Mouse (Mus musculus): ENCODE results near the gene Uckl1.

Uckl1 gene

DNA sequence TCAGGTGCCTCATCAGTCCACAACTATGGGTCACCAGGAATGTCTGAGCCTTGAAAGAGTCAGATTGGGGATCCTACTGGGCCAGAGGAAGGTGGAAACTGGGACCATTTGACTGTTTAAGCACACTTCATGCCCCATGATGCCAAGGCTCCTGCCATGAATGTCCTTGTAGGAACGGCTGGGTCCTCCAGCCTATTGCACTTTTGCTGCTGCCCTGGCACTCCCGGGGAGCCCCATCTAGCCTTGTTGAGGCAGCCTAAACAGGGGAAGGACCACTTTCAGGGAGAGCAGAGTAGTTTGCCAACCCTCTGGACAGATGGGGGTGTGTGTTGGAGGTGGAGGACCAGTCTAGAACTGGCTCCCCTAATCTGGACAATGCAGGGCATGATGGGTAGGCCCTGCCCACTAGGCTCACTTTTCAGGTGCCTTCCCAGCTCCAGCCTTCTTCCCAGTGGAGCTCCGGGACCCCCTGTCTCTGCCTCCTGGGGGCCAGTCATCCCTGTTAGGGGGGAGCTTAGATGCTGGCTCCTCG, at the start of gene Uckl1:
Gene Uckl1, minus strand, starts transcription at position 482 of the 532 bp plus-strand sequence.
- no peak for DNase-seq (ENCODE audit: low spot score)

DNA sequence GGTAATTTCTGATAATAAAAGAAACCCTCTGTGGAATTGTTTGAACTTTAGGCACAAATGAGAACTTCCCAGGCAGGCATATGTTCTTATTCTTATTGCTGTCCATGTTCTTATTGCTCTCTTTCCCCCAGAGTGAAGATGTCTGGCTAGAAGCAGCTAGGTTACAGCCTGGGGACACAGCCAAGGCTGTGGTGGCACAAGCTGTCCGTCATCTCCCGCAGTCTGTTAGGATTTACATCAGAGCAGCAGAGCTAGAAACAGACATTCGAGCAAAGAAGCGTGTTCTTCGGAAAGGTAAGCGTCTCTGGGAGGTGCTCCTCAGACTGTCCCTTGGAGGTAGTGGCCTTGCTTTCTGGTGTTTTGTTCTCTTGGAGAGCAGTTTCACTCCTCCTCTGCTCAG, 47.9 kb upstream of the Uckl1 start:
- peak; percentile 15 for DNase-seq (ENCODE audit: low spot score)

DNA sequence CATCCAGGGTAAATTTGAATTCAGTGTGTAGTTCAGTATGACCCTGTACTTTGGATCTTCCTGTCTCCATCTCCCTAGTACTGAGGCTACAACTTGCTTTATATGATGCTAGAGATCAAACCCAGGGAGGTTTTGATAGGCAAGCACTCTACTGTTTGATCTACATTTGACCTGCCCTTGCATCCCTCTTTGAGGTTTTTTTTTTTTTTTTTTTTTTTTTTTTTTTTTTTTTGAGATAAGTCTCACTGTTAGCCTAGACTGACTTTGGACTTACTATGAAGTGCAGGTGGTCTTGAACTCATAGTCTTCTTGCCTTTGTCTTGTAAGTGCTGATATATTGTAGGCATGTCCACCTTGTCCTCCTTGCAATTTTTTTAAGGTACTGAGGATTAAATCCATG, 43.8 kb upstream of the Uckl1 start:
- no peak for DNase-seq (ENCODE audit: low spot score)

DNA sequence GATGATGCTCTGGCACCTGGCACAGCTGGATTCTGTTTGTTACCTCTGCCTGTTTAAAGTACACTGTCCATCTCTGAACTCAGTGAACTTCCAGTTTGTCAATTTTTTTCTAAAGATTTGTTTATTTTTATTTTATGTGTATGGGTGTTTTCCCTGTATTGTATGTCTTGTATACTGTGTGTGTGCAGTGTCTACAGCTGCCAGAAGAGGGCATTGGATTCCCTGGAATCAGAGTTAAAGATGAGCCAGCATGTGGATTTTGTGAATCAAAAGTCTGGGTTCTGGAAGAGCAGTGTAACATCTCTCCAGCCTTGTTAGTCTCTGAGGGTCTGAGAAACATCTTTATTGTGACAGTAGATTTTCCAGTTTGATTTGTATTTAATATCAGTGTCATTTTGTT, 38.7 kb upstream of the Uckl1 start:
- DNase-seq (ENCODE audit: low spot score): peak; percentile 30

DNA sequence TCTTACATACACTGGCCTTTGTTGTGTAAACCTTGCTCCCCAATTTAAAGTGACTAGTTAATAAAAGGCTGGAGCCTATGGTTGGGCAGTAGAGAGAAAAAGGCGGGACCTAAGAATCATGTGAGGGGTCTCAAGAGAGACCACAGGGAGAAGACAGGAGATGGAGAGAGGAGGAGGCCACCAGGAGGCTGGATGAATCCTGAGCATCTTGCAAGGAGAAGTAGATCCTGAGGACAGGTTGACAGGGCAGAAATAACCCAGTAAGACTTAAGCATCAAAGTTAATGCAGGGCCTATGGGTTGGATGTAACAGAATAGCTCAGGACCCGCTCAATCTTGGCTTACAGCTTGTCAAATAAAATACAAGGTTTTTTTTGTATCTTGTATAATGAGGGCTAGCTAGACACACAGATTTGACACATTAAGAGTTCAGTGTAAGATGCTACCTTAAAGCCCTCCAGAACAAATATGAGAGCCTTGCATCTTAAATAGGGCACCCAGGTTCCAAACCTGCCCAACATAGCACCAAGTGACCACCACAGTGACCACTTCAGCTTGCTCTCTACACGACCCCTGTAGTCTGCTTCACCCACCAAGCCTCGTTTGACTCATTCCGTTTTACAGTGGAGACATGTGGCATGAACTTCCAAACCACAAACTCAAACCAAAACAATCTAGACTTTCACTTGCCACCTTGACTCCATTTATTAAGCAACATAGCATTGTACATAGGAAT, 34.2 kb upstream of the Uckl1 start:
- no peak for DNase-seq (ENCODE audit: low spot score)

DNA sequence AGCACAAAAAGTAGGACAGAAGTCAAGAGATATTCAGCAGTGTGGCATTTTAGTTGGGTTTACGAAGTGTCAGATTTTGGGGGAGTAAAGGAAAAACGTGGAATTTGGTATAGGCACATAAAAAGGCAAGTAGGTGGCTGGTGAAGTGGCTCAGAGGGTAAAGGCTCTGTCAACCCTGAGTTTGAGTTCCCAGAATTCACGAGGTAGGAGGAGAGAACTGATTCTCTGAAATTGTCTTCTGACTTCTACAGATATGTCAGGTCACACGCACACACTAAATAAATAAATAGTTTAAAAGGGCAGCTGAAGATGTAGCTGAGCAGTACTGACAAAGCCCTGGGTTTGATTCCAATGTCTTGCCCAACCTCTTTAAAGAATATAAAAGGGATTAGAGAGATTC, 17.7 kb upstream of the Uckl1 start:
- DNase-seq (ENCODE audit: low spot score): no peak

DNA sequence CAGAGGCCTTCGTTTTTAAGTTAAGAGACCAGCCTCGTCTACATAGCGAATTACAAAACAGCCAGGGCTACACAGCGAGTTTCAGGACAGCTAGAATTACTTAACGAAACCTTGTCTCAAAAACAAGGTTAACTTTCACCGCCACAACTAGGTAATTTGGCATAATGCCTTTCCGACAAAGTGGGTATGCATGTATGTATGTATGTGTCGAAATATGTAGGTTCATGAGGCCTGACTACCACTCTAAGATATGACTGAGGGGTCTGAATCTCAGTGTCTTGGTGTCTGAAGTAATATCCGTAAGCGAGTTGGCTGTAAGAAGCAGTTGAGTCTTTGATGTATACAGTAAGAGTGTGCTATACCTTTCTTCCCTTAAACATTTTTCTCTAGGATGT, 17.1 kb upstream of the Uckl1 start:
- DNase-seq (ENCODE audit: low spot score): peak; percentile 11

DNA sequence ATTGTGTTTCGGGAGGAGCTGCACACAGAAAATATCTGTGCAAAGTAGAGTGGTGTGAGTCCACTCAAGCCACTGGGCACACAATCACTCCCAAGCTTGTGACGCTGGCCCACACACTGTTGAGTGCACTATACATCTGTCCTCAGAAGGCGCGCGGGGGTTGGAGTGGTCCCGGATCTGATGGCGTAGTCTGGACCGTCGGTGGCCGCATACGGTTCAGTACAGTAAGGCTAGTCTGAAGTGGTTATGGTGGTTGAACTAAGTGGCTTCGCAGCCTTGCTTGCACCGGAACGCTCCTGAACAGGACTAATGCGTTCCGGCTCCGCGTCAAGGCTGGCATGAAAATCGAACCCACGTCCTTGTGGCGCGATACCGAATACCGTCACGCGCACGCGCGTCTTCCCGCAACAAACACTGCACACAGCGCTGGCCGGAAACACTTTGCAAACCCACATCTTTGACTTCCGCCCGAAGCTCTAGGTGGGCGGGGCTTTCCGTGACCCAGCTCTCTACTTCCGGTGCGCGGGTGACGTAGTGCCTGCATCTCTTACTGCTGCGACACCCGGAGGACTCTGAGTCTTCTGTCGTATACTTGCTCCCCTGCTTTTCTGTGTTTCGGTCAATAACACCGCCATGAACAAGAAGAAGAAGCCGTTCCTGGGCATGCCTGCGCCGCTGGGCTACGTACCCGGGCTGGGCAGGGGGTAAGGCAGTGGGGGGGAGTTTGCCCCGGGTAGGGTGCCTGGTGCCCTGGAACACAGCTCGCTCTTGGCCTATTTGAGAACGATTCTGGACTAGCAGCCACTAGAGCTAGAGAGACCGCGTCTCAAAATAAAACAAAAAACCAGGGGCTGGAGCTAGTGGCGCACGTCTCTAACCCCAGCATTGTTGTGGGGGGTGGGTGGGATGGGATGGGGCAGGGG, 16.4 kb upstream of the Uckl1 start:
- DNase-seq (ENCODE audit: low spot score): peak; percentile 98

DNA sequence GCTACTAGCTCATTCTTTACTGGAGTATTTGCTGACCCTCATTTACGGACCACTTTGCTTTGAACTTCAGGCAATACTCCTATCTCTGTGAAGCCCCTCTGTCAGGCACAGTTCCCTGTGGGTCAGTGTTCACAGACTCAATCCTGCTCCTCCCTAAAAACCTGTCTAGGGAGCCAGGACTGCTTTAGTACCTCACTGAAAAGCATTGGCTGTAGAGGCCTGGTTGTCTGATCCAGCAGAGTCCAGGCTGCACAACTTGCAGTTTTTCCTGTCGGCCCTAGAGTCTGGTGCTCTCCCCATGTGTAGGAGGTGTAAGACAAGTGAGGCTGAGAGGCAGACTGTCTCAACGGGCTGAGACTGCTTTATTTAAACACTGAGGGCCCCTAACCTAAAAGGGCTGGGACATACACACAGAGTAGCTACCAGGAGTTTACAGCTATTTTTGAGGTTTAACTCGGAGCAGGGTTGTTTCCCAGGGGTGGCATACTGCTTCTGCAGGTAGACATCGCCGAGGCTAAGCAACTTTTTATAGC, 15.6 kb upstream of the Uckl1 start:
- DNase-seq (ENCODE audit: low spot score): peak; percentile 15

DNA sequence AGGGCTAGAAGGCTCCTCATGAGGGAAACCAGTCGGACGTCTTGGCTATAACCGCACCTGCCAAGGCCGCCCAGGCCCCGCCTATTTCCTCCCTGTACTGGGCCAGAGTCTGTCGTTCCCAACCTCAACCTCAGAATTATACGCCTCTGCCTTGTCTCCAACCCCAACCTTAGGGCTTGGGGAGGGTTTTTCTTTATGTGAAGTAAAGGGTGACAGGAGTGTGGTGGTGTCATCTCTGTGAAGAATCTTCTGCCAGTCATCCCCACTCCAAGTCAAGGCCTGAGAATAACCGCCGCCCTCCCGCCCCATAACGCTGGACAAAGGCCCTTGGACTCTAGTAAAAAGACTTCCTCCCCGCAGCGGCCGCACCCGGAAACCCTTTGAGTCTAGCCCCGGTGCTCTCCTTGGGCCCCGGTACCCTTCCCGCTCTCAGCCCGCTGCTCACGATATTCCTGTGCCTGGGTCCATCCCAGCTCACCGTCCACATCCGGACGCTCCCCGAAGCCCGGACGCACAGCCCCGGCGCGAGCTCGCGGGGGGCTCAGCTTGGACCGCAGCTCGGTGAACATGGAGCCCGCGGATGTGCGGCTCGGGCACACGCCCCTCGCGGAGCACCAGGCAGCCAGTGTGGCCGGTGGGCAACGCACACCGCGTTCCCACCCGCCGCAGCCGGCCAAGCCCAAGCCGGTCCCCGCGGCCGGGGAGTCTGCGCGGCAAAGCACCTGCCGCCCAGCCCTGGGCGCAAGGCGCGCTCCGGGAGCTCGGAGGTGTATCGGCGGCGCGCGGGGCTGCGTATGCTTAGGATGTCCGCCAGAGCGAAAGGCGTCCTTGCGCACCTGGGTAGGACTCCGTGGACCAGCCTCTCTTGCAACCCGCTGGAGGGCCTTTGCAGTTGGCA, 14.0 kb upstream of the Uckl1 start, which contains the start of gene Samd10:
Gene Samd10, minus strand, starts transcription at position 759 of the 898 bp plus-strand sequence.
- peak; percentile 54 for DNase-seq (ENCODE audit: low spot score)

DNA sequence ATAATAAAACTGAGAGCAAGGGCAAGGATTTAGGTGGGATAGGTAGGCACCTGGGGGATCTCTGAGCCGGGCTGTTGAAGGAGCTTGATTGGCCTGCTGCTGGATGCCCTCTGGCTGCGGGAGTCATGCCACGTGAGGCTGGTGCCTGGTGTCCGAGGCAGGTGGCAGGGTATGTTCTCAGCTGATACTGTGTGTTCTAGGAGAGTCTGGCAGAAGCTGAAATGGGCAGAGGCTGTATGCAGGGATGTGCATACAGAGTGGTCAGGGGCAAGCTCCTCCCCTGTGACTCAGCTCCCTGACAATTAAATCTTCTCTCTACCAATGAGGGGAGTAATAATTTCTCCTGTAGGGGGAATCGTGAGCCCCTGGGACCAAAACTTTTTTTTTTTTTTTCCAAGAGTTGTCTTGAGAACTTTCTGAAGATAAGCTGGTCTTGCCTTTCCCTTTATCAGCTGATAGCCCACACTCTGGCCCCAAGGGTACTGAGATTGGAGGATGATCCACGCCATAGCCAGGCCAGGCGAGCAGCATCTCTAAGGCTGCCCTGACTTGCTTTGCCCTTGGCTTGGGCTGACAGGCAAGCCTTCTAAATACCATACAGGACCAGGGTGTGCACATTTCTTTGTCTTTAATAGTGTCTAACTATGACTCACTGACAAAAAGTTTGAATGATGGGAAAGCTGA, 12.8 kb upstream of the Uckl1 start:
- DNase-seq (ENCODE audit: low spot score): peak; percentile 12

DNA sequence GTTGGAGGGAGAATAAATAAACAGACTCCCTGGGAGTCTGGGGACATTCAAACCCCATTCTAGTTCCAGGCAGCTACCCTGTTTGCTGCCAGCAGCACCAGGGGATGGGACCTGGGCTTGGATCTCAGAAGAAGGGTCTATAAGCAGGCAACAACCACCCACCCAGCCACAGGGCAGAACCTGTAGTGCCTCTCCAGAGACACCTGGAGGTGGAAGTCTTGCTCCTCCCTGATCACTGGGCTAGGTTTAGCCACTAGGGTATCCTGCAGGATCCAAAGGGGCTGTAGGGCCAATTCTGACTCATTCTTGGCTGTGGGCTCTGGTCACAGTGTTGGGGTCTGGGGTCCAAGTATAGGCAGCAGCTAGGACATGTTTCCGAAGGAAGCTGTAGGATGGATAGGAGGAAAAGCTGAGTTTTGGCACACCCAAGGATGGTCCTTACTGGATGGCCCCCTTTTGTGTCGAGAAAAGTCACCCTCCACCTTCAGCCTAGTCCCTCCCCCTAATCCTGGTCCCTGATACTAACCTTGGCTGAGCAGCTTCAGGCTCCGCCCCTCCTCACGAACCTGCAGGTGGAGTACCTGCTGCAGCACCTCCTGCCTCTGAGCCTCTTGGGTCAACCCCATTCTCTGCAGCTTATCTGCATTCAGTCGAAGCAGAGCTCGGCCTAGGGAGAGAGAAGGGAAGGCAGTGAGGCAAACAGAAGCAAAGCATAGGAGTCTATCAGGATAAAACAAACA, 11.7 kb upstream of the Uckl1 start:
- DNase-seq (ENCODE audit: low spot score): no peak

DNA sequence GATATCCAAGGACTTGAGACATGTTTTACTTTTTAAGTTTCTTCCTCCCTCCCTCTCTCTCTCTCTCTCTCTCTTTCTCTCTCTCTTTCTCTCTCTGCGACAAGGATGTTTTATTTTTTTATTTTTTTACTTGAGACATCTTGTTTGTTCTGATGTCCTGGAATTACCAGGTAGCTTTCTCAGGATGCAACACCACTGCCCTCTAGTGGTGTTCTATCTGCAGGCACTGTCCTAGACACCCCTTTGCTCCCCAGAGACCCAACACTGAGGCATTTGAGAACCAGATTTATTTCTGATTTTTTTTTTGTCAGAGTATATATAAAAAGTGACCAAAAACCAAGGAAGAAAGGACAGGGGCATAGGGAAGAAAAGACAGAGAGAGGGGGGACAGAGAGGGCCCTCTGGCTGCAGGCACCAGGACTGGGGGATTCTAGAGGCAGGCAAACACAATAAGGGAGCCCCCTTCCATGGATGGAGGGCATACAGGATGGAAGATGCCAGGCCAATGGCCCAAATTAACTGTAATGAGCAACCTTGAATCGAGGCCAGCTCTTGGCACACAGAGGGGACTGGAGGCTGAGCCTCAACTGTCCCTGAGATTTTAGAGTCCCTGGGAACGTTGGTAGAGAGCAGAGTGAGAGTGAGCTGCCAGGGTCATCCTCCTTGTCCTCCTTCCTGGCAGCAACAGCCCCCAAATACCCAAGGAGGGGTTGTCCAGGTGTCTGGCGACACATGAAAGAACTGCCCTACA, 10.4 kb upstream of the Uckl1 start:
- peak; percentile 55 for DNase-seq (ENCODE audit: low spot score)

DNA sequence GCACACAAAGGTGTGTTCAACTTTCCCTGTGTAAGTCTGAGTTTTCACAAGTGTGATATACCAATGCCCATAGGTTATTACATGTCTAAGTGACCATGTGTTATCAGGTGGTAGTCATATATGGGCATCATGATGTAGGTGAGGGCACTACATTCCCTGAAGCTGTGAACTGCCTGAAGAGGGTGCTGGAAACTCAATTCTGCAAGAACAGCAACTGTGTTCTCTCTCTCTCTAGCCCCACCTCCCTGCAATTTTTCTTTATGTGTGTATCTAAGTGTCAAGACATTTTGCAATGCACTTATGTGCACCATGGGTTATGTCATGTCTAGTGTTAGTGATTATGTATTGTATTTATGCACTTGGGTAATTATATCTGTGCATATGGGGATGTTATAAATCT, 9.2 kb upstream of the Uckl1 start:
- no peak for DNase-seq (ENCODE audit: low spot score)

DNA sequence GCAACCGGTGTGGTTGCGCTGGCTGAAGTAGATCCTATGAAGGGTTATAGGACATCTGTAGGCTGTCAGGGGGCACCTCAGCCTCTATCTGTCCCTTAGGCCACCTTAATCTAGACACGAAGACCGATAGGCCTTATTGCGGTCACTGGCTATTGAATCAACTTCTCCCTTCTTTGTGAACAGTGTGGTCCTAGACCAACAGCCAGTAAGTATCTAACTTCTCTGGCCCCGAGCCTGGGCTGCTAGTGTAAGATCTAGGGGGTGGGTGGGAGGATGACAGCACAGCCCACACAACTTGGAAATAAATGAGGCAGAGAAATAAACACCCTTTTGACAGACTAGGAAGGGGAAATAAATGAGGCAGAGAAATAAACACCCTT, 8.3 kb upstream of the Uckl1 start:
- DNase-seq (ENCODE audit: low spot score): no peak

DNA sequence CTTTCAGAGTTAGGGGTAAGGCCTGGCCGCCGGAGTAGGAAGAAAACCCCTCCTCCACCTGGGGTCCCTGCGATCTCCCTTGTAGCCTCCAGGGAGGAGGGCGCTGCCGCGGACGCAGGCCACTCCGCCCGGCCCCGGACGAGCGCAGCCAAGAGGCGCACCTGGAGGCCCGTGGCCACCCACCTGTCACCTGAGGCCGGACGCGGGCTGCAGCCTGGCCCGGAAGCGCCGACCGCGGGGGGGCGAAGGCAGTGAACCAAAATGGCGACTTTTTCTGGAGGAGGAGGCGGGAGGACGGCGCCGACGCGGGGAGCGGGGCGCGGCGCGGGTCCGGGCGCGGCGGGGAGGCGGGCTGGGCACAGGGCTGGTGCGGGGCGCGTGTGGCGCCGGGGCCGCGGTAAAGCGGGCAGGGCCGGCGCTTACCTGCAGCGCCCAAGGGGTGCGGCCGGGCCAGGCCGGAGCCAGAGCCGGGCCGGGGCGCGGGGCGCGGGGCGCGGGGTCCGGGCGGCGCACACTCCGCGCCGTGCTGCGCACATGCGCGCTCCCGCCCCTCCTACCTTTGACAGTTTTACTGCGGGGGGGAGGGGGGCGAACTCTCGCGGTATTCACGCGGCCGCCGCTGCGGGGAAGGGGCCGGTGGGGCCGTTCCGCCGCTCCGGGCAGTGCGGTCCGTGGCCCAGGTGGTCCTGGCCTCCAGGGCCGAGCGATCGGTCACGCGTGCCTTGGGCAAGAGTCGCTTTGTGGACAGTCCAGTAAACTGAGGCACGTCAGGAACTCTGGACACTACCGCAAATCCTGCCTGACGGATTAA, 7.7 kb upstream of the Uckl1 start, which contains the start of gene Zfp512b:
Gene Zfp512b, minus strand, starts transcription at position 573 of the 811 bp plus-strand sequence.
- peak; percentile 61 for DNase-seq (ENCODE audit: low spot score)

DNA sequence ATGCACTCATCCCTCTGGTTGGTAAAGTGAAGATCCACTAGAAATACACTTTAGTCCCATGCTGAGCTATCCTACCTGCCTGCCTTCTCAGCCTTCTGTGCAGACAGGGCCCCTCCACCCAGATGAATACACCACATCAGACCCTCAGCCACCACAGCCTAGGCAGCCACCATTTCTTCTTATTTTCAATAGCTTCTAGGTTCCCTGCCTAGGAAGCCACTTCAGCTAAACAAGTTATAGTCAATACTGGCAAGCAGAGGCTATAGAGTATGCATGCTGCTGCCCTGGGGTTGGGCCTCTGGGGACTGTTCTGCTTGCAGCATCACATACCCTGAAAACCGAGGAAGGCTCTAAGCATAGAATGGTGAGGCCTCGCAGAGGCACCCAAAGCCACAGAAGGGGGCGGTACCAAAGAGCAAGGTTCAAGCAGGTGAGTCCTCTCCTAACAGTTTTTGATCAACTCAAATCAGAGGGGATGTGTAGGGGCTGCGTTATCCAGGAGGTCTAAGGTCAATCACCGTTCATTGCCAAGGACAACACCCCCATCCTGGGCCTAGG, 6.9 kb upstream of the Uckl1 start, which contains the start of gene Prpf6:
Gene Prpf6, plus strand, starts transcription at position 341 of the 558 bp plus-strand sequence.
- DNase-seq (ENCODE audit: low spot score): peak; percentile 8

DNA sequence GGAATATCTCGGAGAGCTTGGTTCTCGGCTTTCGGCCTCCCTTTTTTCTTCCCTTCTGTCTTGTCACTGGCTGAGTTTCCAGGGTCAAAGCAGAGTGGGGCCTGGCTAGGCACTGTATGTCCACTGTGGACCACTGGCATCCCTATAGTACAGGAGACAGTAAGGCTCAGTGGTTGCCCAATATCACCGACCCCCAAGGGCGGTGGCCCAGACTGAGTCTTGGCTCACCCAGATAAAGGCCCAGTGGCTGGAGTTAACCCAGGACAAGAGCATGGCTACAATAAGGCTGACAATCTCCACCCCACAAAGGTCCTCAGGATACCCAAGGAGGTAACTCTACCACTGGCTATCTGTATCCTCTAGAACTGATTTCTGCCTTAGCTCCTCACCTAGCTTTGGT, 5.8 kb upstream of the Uckl1 start:
- DNase-seq (ENCODE audit: low spot score): peak; percentile 8

Data from layer of hippocampus, adult 11-12 months (tissue).